Mouse (Mus musculus): ENCODE results near the gene Dennd5b. TPM values are rescaled to one million over a fixed set of nuclear protein-coding genes. Genes with fewer than 3 reads are reported as not detected.

Dennd5b gene
- polyA plus RNA-seq, 1 experiment from 2014 or later = 18.1 TPM

DNA sequence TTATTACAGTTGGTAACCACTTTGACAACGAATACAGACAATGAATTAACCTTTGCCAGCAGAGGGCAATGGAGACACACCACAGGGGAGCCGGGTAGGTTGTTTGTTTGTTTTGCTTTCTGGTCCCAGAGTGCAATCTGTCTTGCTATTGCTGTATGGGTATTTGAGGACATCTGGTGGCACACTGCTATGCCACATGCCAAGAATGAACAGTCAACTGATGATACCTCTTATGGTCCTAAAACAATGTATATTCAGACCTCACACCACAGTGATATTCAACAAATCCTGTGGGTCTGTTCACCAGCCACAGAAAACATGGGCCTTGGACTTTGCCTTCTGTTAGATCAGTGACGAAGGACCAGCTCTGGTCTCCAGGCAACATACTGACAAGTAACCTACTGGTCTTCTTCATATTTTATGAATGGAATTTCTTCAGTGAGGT lies 43.5 kb downstream of the Dennd5b start:
- H3K27ac ChIP-seq (ENCODE audit: low read depth, low read length) = no peak overlapping the region
- H3K4me2 ChIP-seq (replicated peaks; ENCODE audit: low read depth, low read length) = no peak overlapping the region
- WGBS = 38% methylated on average over 3 of the region's 3 CpGs
- H3K4me1 ChIP-seq (ENCODE audit: control insufficient read depth, insufficient read depth, low read length) = no peaks in the 10 kb centered on the region
- no peaks in the 10 kb centered on the region for H3K9me3 ChIP-seq (ENCODE audit: control insufficient read depth, low read length)
- H3K27me3 ChIP-seq (ENCODE audit: control insufficient read depth, insufficient read depth, low read length) = no peaks in the 10 kb centered on the region
- no peak for ATAC-seq (ENCODE audit: low FRiP score, low TSS enrichment)
- H3K4me3 ChIP-seq (ENCODE audit: low read length) = no peak overlapping the region
- H3K9ac ChIP-seq (ENCODE audit: low read depth, low read length) = no peak overlapping the region
- H3K36me3 ChIP-seq (ENCODE audit: control insufficient read depth, insufficient read depth, low read length) = no peaks in the 10 kb centered on the region

DNA sequence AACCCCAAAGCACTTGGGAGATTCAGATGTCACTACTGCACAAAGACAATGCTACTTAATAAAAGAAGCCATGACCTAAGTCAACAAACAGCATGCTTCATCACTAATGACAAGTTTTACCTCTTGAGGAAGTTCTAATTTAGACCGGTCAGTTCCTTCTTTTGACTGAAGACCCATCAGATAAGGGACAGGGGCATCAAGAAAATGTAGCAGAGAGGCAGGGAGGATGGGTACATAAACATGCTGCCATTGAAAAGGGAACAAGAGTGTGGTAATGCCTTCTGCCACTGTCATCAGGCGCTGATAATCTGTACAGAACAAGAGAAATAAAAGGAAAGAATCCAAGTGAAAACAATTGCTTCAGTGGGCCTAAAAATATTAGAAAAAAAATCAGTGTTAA lies 46.7 kb downstream of the Dennd5b start:
- ATAC-seq (ENCODE audit: low FRiP score, low TSS enrichment) = no peak
- H3K4me3 ChIP-seq (ENCODE audit: low read length) = no peak overlapping the region
- no peaks in the 10 kb centered on the region for H3K9me3 ChIP-seq (ENCODE audit: control insufficient read depth, low read length)
- H3K27me3 ChIP-seq (ENCODE audit: control insufficient read depth, insufficient read depth, low read length) = no peaks in the 10 kb centered on the region
- WGBS = 75% methylated on average over 2 of the region's 2 CpGs
- no peaks in the 10 kb centered on the region for H3K4me1 ChIP-seq (ENCODE audit: control insufficient read depth, insufficient read depth, low read length)
- no peaks in the 10 kb centered on the region for H3K36me3 ChIP-seq (ENCODE audit: control insufficient read depth, insufficient read depth, low read length)
- H3K27ac ChIP-seq (ENCODE audit: low read depth, low read length) = no peak overlapping the region
- no peak overlapping the region for H3K9ac ChIP-seq (ENCODE audit: low read depth, low read length)
- no peak overlapping the region for H3K4me2 ChIP-seq (replicated peaks; ENCODE audit: low read depth, low read length)

DNA sequence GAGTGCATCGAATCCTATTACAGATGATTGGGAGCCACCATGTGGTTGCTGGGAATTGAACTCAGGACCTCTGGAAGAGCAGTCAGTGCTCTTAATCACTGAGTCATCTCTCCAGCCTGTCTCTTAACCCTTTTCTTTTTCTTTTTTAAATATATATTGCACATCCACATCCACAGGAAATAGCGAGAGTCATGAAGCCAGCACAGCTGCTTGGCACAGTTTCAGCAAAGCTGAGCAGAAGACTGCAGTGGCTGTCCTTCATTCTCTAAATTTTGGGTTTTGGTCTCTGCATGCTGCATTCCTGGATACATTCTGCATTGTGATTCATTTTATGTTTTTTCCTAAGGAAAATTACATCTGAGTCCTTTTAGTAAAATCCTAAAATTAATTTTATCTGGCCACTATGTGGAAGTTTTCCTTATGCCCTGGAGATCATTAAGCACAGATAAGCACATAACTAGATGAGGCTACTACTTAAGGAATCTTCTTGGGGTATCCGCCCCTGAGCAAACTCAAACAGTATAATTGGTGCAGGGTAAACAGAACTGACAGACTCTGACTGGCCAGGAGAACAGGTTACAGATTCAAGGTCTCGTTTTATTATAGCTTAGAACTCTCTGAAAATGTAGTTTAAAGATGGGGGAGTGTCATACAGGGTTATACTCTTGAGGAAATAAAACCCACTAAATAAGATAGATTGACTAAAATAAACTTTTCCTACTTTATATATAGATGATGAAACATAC lies 50.3 kb downstream of the Dennd5b start:
- ATAC-seq (ENCODE audit: low FRiP score, low TSS enrichment) = no peak
- Histone ChIP-seq H3K27me3 (ENCODE audit: control insufficient read depth, insufficient read depth, low read length) (no peaks in the 10 kb centered on the region), H3K4me3 (ENCODE audit: low read length) (no peak overlapping the region), H3K9me3 (ENCODE audit: control insufficient read depth, low read length) (no peaks in the 10 kb centered on the region), H3K27ac (ENCODE audit: low read depth, low read length) (no peak overlapping the region), H3K9ac (ENCODE audit: low read depth, low read length) (no peak overlapping the region), H3K36me3 (ENCODE audit: control insufficient read depth, insufficient read depth, low read length) (no peaks in the 10 kb centered on the region), H3K4me1 (ENCODE audit: control insufficient read depth, insufficient read depth, low read length) (no peaks in the 10 kb centered on the region), H3K4me2 (replicated peaks; ENCODE audit: low read depth, low read length) (no peak overlapping the region)
- WGBS = 67% methylated on average over 4 of the region's 4 CpGs

DNA sequence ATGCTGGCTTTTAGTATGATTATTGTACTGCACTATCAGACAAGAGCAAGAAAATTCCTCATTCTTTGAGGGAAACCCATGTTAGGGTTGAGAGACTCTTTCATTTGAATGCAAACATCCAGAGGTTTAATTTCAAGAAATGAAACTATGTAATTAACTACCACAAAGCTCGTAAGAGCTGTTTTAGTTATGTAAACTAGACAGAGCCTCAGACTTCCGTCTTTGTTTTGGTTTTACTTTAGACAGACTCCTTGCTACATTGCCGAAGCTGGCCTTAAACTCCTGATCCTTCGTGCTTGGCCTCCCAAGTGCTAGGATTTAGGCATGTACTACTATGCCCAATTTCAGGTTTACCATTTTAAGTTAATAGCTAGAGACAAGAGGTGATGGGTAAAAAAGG lies 61.4 kb downstream of the Dennd5b start:
- ATAC-seq (ENCODE audit: low FRiP score, low TSS enrichment) = no peak
- no peak overlapping the region for H3K4me2 ChIP-seq (replicated peaks; ENCODE audit: low read depth, low read length)
- WGBS = 89% methylated on average over 4 of the region's 4 CpGs
- H3K36me3 ChIP-seq (ENCODE audit: control insufficient read depth, insufficient read depth, low read length) = peaks cover 6% of the 10 kb centered on the region; the same call in 1 of the 2 replicates
- H3K27ac ChIP-seq (ENCODE audit: low read depth, low read length) = no peak overlapping the region
- H3K4me1 ChIP-seq (ENCODE audit: control insufficient read depth, insufficient read depth, low read length) = no peaks in the 10 kb centered on the region
- no peaks in the 10 kb centered on the region for H3K27me3 ChIP-seq (ENCODE audit: control insufficient read depth, insufficient read depth, low read length)
- H3K9ac ChIP-seq (ENCODE audit: low read depth, low read length) = no peak overlapping the region
- no peaks in the 10 kb centered on the region for H3K9me3 ChIP-seq (ENCODE audit: control insufficient read depth, low read length)
- no peak overlapping the region for H3K4me3 ChIP-seq (ENCODE audit: low read length)

DNA sequence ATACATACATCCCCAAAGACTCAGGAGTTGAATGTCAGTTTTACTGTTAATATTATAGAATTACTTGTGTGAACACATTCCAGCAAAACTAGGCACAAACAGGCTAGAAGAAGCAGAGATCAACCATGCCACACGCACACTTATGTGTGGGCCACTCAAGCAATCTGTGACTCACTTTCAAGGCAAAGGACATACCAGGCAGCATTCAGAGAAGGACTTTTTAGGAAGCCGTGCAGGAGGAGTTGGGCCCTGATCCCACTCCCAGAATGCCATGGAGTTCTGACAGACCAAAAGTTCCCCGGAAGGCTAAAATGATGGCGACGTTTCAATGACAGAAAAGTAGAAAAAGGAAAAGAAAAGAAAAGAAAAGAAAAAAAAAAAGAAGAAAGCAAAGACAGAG lies 69.3 kb downstream of the Dennd5b start:
- H3K9me3 ChIP-seq (ENCODE audit: control insufficient read depth, low read length) = no peaks in the 10 kb centered on the region
- WGBS = 91% methylated on average over 5 of the region's 5 CpGs
- no peaks in the 10 kb centered on the region for H3K27me3 ChIP-seq (ENCODE audit: control insufficient read depth, insufficient read depth, low read length)
- H3K36me3 ChIP-seq (ENCODE audit: control insufficient read depth, insufficient read depth, low read length) = peaks cover 1% of the 10 kb centered on the region; the same call in 1 of the 2 replicates
- no peak for ATAC-seq (ENCODE audit: low FRiP score, low TSS enrichment)
- no peaks in the 10 kb centered on the region for H3K4me1 ChIP-seq (ENCODE audit: control insufficient read depth, insufficient read depth, low read length)
- no peak overlapping the region for H3K4me2 ChIP-seq (replicated peaks; ENCODE audit: low read depth, low read length)
- no peak overlapping the region for H3K4me3 ChIP-seq (ENCODE audit: low read length)
- H3K9ac ChIP-seq (ENCODE audit: low read depth, low read length) = no peak overlapping the region
- no peak overlapping the region for H3K27ac ChIP-seq (ENCODE audit: low read depth, low read length)

DNA sequence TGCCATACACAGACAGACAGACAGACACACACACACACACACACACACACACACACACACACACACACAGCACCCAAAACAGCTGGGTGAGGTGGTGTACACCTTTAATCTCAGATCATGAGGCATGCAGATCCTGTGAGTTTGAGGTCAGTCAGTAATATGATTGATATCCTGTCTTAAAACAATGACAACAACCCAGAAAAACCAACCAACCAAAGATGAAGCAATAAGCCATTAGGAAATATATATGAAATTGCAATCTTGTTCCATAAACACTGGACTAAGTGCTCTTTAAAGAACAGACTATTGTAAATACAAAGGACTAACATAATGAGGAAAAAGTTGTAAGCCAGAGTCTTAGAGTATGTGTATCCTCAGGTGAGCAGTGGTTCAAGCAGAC lies 70.1 kb downstream of the Dennd5b start:
- no peak for ATAC-seq (ENCODE audit: low FRiP score, low TSS enrichment)
- Histone ChIP-seq H3K9me3 (ENCODE audit: control insufficient read depth, low read length) (no peaks in the 10 kb centered on the region), H3K4me1 (ENCODE audit: control insufficient read depth, insufficient read depth, low read length) (no peaks in the 10 kb centered on the region), H3K9ac (ENCODE audit: low read depth, low read length) (no peak overlapping the region), H3K4me3 (ENCODE audit: low read length) (no peak overlapping the region), H3K4me2 (replicated peaks; ENCODE audit: low read depth, low read length) (no peak overlapping the region), H3K27ac (ENCODE audit: low read depth, low read length) (no peak overlapping the region), H3K36me3 (ENCODE audit: control insufficient read depth, insufficient read depth, low read length) (peaks cover 3% of the 10 kb centered on the region; the same call in 1 of the 2 replicates), H3K27me3 (ENCODE audit: control insufficient read depth, insufficient read depth, low read length) (no peaks in the 10 kb centered on the region)

DNA sequence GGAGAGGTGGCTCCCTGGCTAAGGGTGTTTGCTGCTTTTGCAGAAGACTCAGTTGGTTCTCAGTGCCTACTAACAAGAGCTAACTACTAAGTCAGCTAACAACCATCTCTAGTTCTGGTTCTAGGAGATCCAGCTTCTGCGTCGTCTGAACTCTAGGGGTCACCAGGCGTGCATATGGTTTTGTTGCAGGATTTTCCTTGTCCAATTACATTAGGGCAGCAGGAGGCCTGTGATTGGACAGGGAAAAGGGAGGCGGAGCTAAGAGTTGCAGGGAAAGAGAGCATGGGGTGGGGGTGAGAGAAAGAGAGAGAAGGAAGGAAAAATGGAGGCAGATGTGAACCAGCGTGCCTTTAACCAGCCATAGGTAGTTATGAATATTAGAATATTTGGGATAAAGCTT lies 83.0 kb downstream of the Dennd5b start:
- Histone ChIP-seq H3K4me2 (replicated peaks; ENCODE audit: low read depth, low read length) (no peak overlapping the region), H3K36me3 (ENCODE audit: control insufficient read depth, insufficient read depth, low read length) (peaks cover 27% of the 10 kb centered on the region), H3K4me3 (ENCODE audit: low read length) (no peak overlapping the region), H3K4me1 (ENCODE audit: control insufficient read depth, insufficient read depth, low read length) (no peaks in the 10 kb centered on the region), H3K9me3 (ENCODE audit: control insufficient read depth, low read length) (no peaks in the 10 kb centered on the region), H3K27me3 (ENCODE audit: control insufficient read depth, insufficient read depth, low read length) (no peaks in the 10 kb centered on the region), H3K9ac (ENCODE audit: low read depth, low read length) (no peak overlapping the region), H3K27ac (ENCODE audit: low read depth, low read length) (no peak overlapping the region)
- 80% methylated on average over 5 of the region's 5 CpGs for WGBS
- no peak for ATAC-seq (ENCODE audit: low FRiP score, low TSS enrichment)

DNA sequence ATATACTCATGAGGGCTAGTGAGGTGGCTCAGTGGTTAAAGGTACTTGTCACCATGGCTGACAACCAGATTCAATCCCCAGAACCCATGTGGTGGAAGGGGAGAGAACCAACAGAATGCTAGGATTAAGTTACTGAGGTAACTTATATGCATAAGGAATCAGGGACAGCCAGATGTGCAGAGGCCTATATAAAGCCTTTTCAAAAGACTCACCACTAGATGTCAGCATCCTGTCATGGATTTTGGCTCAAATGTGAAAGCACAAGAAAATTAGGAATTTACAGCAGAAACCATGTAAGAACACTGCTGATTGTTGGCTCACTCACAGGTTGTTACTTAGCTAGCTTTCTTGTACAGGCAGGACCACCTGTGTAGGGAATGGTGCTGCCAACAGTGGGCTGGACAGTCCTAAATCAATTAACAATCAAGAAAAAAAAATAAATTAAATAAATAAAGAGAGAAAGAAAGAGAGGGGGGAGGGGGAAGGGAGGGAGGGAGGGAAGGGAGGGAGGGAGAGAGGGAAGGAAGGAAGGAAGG lies 90.6 kb downstream of the Dennd5b start:
- Histone ChIP-seq H3K9me3 (ENCODE audit: control insufficient read depth, low read length) (no peaks in the 10 kb centered on the region), H3K36me3 (ENCODE audit: control insufficient read depth, insufficient read depth, low read length) (peaks cover 43% of the 10 kb centered on the region), H3K4me3 (ENCODE audit: low read length) (no peak overlapping the region), H3K4me1 (ENCODE audit: control insufficient read depth, insufficient read depth, low read length) (no peaks in the 10 kb centered on the region), H3K27me3 (ENCODE audit: control insufficient read depth, insufficient read depth, low read length) (no peaks in the 10 kb centered on the region), H3K9ac (ENCODE audit: low read depth, low read length) (no peak overlapping the region), H3K27ac (ENCODE audit: low read depth, low read length) (no peak overlapping the region), H3K4me2 (replicated peaks; ENCODE audit: low read depth, low read length) (no peak overlapping the region)
- ATAC-seq (ENCODE audit: low FRiP score, low TSS enrichment) = no peak

DNA sequence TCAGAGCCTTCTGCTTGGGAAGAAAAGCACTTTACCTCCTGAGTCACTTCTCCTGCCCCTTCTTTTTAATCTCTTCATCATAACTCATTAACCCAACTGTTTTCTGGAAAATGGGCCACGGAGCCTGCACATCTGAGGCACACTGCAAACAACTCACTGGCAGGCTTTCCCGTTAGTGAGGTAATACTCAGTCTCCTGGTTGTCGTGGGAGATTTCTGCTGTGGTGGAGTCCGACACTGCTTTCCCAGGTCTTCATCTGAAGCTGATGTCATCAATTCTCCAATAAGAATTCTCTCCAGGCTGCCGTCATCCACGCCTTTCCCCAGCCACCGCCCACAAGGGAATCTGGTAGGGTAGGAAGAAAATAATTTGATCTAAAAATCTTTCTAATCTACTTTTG lies 96.5 kb downstream of the Dennd5b start:
- no peak overlapping the region for H3K4me3 ChIP-seq (ENCODE audit: low read length)
- no peaks in the 10 kb centered on the region for H3K4me1 ChIP-seq (ENCODE audit: control insufficient read depth, insufficient read depth, low read length)
- H3K9ac ChIP-seq (ENCODE audit: low read depth, low read length) = no peak overlapping the region
- H3K27ac ChIP-seq (ENCODE audit: low read depth, low read length) = no peak overlapping the region
- H3K27me3 ChIP-seq (ENCODE audit: control insufficient read depth, insufficient read depth, low read length) = no peaks in the 10 kb centered on the region
- H3K4me2 ChIP-seq (replicated peaks; ENCODE audit: low read depth, low read length) = no peak overlapping the region
- H3K9me3 ChIP-seq (ENCODE audit: control insufficient read depth, low read length) = no peaks in the 10 kb centered on the region
- no peak for ATAC-seq (ENCODE audit: low FRiP score, low TSS enrichment)
- H3K36me3 ChIP-seq (ENCODE audit: control insufficient read depth, insufficient read depth, low read length) = peaks cover 48% of the 10 kb centered on the region
- WGBS = 83% methylated on average over 7 of the region's 7 CpGs

All from kidney, embryonic 14.5 days (tissue).